Mouse (Mus musculus): ENCODE measurements at regions not wholly inside any gene's neighbourhood (a gene's known extent, or its start where the extent isn't known, plus 50 kb on each side); places are given as distances from the start of the nearest gene placed in this dataset.
A peak's percentile ranks its signal among the peaks of the same experiment; 100 is the strongest.

- DNase-seq (no peak), ATAC-seq (ENCODE audit: low FRiP score, low TSS enrichment) (no peak)
- no peak overlapping the region for H3K27ac ChIP-seq (replicated peaks; ENCODE audit: low read depth, low read length)
- no peaks in the 10 kb centered on the region for H3K36me3 ChIP-seq (ENCODE audit: control insufficient read depth, insufficient read depth, low read length)
- 66% methylated on average over 5 of the region's 5 CpGs for WGBS
- no peak overlapping the region for H3K4me3 ChIP-seq (replicated peaks; ENCODE audit: low read depth, low read length)
- H3K27me3 ChIP-seq (ENCODE audit: control insufficient read depth, insufficient read depth, low read length) = no peaks in the 10 kb centered on the region
- no peak overlapping the region for H3K9ac ChIP-seq (replicated peaks; ENCODE audit: low read length)
- no peaks in the 10 kb centered on the region for H3K9me3 ChIP-seq (ENCODE audit: control insufficient read depth, low read length)
- H3K4me1 ChIP-seq (ENCODE audit: control insufficient read depth, insufficient read depth, low read length) = no peaks in the 10 kb centered on the region
- no peak overlapping the region for H3K4me2 ChIP-seq (ENCODE audit: low read length)
Measured at GRCm38 (mm10) chr14:120212626-120213025, 62.8 kb upstream of the Mbnl2 start.

DNA sequence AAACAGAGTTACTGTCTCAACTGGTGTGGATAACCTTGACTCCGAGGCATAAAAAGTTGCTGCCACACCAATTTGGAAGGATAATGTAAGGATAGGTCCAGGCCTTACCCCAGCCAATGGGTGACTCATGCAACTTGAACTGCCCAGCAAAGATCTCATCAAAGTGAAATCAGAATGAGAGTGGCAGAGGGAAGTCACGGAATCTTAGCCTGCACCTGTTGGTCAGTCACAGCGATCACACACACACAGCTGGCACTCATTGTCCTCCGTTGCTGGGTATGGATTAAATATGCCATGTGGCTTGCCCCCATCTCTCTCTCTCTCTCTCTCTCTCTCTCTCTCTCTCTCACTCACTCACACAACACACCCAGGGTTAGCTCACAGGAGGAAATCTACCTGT lies 56.2 kb upstream of the Mbnl2 start:
- no peak overlapping the region for H3K27ac ChIP-seq (replicated peaks; ENCODE audit: low read depth, low read length)
- no peak overlapping the region for H3K9ac ChIP-seq (replicated peaks; ENCODE audit: low read length)
- no peaks in the 10 kb centered on the region for H3K4me1 ChIP-seq (ENCODE audit: control insufficient read depth, insufficient read depth, low read length)
- no peaks in the 10 kb centered on the region for H3K9me3 ChIP-seq (ENCODE audit: control insufficient read depth, low read length)
- H3K4me3 ChIP-seq (replicated peaks; ENCODE audit: low read depth, low read length) = no peak overlapping the region
- no peak overlapping the region for H3K4me2 ChIP-seq (ENCODE audit: low read length)
- DNase-seq = no peak
- 93% methylated on average over 4 of the region's 4 CpGs for WGBS
- H3K27me3 ChIP-seq (ENCODE audit: control insufficient read depth, insufficient read depth, low read length) = no peaks in the 10 kb centered on the region
- ATAC-seq (ENCODE audit: low FRiP score, low TSS enrichment) = no peak
- no peaks in the 10 kb centered on the region for H3K36me3 ChIP-seq (ENCODE audit: control insufficient read depth, insufficient read depth, low read length)

- 64% methylated on average over 14 of the region's 14 CpGs for WGBS
- 0 out of 2 replicates have a peak, but pooled peaks cover 5% of the 10 kb centered on the region for H3K9me3 ChIP-seq (ENCODE audit: control insufficient read depth, low read length)
- H3K4me2 ChIP-seq (ENCODE audit: low read length) = no peak overlapping the region
- DNase-seq = peak; percentile 19
- no peaks in the 10 kb centered on the region for H3K36me3 ChIP-seq (ENCODE audit: control insufficient read depth, insufficient read depth, low read length)
- H3K4me3 ChIP-seq (replicated peaks; ENCODE audit: low read depth, low read length) = no peak overlapping the region
- H3K4me1 ChIP-seq (ENCODE audit: control insufficient read depth, insufficient read depth, low read length) = no peaks in the 10 kb centered on the region
- H3K27ac ChIP-seq (replicated peaks; ENCODE audit: low read depth, low read length) = 0 out of 2 replicates have a peak overlapping the region, but pooled peaks have one; percentile 8
- H3K27me3 ChIP-seq (ENCODE audit: control insufficient read depth, insufficient read depth, low read length) = no peaks in the 10 kb centered on the region
- H3K9ac ChIP-seq (replicated peaks; ENCODE audit: low read length) = no peak overlapping the region
- no peak for ATAC-seq (ENCODE audit: low FRiP score, low TSS enrichment)
Measured at GRCm38 (mm10) chr14:120223528-120224201, 51.8 kb upstream of the Mbnl2 start.

DNA sequence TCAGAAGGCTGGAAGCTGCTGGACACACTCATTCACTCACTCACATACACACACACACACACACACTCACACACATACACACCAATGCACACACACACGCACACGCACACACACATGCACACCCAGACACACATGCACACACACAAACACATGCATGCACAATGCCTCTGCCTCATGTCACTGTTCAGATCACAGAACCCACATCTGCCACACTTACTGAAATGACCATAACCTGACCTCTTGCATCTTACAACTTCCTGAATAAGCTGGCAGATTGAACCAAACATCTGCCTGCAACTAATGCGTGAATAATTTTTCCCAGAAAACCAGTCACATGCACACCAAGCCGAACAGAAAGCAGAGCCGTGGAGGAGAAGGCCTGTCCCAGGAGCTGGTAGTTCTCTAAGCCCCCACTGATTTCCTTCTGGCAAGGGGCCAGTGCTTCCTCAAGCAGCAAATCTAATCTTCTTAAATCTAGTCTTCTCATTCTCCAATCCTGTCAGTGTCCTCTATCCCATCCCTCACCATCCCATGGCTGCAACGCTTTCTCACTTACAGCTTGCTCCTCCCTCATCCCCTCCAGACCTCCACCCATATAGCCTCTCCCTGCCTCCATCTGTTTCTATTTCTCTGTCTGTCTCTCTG lies 51.1 kb upstream of the Mbnl2 start:
- H3K27ac ChIP-seq (replicated peaks; ENCODE audit: low read depth, low read length) = 0 out of 2 replicates have a peak overlapping the region, but pooled peaks have one; percentile 8
- H3K4me1 ChIP-seq (ENCODE audit: control insufficient read depth, insufficient read depth, low read length) = no peaks in the 10 kb centered on the region
- DNase-seq = peak; percentile 60
- no peak overlapping the region for H3K9ac ChIP-seq (replicated peaks; ENCODE audit: low read length)
- H3K4me2 ChIP-seq (ENCODE audit: low read length) = no peak overlapping the region
- no peaks in the 10 kb centered on the region for H3K27me3 ChIP-seq (ENCODE audit: control insufficient read depth, insufficient read depth, low read length)
- peak; percentile 58; the same call in 1 of the 2 replicates for ATAC-seq (ENCODE audit: low FRiP score, low TSS enrichment)
- WGBS = 39% methylated on average over 6 of the region's 6 CpGs
- H3K36me3 ChIP-seq (ENCODE audit: control insufficient read depth, insufficient read depth, low read length) = no peaks in the 10 kb centered on the region
- H3K9me3 ChIP-seq (ENCODE audit: control insufficient read depth, low read length) = 0 out of 2 replicates have a peak, but pooled peaks cover 5% of the 10 kb centered on the region
- no peak overlapping the region for H3K4me3 ChIP-seq (replicated peaks; ENCODE audit: low read depth, low read length)

DNA sequence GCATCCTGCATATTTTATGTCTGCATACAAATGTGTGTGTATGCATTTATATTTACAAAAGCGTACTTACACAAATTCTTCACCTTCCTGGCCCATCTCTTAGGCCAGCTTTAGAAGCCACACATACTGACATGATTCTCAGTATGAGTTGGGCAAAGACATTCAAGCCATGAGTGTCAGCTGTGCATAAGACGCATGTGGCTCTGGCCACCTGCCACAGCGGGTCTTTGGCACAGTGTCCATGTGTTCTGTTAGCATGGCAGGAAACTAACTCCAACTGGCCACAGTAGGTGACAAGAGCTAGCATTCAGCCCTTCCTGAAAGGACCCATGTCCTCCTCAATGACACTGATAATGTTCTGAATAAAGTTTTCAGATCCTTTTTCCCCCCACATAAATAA lies 49.8 kb upstream of the Mbnl2 start:
- H3K27ac ChIP-seq (replicated peaks; ENCODE audit: low read depth, low read length) = no peak overlapping the region
- H3K4me1 ChIP-seq (ENCODE audit: control insufficient read depth, insufficient read depth, low read length) = no peaks in the 10 kb centered on the region
- 82% methylated on average over 3 of the region's 3 CpGs for WGBS
- no peak overlapping the region for H3K4me2 ChIP-seq (ENCODE audit: low read length)
- no peak for ATAC-seq (ENCODE audit: low FRiP score, low TSS enrichment)
- H3K9ac ChIP-seq (replicated peaks; ENCODE audit: low read length) = no peak overlapping the region
- no peaks in the 10 kb centered on the region for H3K36me3 ChIP-seq (ENCODE audit: control insufficient read depth, insufficient read depth, low read length)
- DNase-seq = no peak
- 0 out of 2 replicates have a peak, but pooled peaks cover 5% of the 10 kb centered on the region for H3K9me3 ChIP-seq (ENCODE audit: control insufficient read depth, low read length)
- H3K27me3 ChIP-seq (ENCODE audit: control insufficient read depth, insufficient read depth, low read length) = no peaks in the 10 kb centered on the region
- H3K4me3 ChIP-seq (replicated peaks; ENCODE audit: low read depth, low read length) = no peak overlapping the region

Data from midbrain, embryonic 14.5 days (tissue).